Mouse (Mus musculus): ENCODE results near the gene Kcnk4. TPM values are rescaled to one million over a fixed set of nuclear protein-coding genes. Genes with fewer than 3 reads are reported as not detected.
A peak's percentile ranks its signal among the peaks of the same experiment; 100 is the strongest.

Gene Kcnk4
- polyA plus RNA-seq, 1 experiment from 2014 or later = 0.13 TPM

DNA sequence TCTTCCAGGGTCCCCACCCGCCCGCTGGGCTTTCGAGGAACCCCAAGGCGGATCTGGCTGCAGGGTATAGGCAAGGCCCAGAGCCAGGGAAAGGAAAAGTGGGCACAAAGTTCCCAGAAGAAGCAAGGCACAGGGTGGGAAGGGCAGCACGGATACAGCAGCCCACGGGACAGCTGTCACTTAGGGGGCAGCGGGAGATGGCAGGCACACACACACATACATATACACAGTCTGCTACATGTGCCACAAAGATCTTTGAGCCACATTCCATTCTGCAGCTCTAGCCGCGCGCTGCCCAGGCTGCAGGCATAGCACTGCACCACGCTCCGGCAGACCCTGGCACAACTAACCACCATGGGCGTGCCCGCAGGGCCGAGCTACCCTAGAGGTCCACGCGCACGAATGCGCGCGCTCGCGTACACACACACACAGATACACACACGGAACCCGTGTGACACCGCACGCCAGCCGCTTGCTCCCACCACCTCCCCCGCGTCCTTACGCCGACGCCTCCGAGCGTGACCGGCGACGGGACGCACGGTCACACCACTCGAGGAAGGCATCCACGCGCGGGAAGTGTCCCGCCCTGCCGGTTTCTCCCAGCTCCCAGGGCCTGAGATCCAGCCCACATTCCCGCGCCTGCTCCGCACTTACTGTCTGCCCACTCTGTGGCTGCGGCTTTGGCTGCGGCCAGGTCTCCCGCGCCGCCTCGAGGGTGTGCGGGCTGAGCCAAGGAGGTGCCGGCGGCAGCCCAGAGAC is 700 bp downstream of the Kcnk4 start:
- H3K9ac ChIP-seq (ENCODE audit: low read length) = peak overlapping the region; percentile 18
- H3K4me1 ChIP-seq (ENCODE audit: control insufficient read depth, insufficient read depth, low read length) = peaks cover 10% of the 10 kb centered on the region
- no peak overlapping the region for H3K27ac ChIP-seq (ENCODE audit: low read depth, low read length)
- peaks cover 60% of the 10 kb centered on the region for H3K27me3 ChIP-seq (ENCODE audit: control insufficient read depth, insufficient read depth, low read length)
- peak overlapping the region; percentile 46 for H3K4me2 ChIP-seq (ENCODE audit: low read depth)
- ATAC-seq (ENCODE audit: insufficient read depth, low FRiP score, low TSS enrichment) = 0 out of 2 replicates have a peak, but pooled peaks have one; percentile 31
- peak overlapping the region; percentile 25 for H3K4me3 ChIP-seq (ENCODE audit: low read depth, low read length)
- H3K36me3 ChIP-seq (ENCODE audit: control insufficient read depth, insufficient read depth, low read length) = peaks cover 2% of the 10 kb centered on the region; the same call in 1 of the 2 replicates
- no peaks in the 10 kb centered on the region for H3K9me3 ChIP-seq (ENCODE audit: control insufficient read depth, low read length)
- WGBS = 5% methylated on average over 58 of the region's 58 CpGs
- DNase-seq (ENCODE audit: low spot score) = peak; percentile 30

DNA sequence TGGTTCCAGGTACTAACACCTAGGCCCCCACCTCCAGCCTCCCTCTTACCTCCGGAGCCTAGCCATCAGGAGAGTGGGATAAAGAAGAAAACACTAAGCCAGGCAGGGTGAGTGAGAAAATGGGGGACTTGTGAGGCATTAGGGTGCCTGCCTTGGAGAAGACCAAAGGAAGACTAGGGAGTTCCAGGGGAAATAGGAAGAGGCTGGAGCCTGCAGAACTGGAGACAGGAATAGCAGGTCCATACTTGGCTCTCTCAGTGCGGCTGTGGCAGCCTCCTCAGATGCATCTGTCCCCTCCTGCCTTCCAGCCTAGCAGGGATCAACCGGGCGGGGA is 1.2 kb downstream of the Kcnk4 start:
- ATAC-seq (ENCODE audit: insufficient read depth, low FRiP score, low TSS enrichment) (no peak), DNase-seq (ENCODE audit: low spot score) (no peak)
- no peaks in the 10 kb centered on the region for H3K9me3 ChIP-seq (ENCODE audit: control insufficient read depth, low read length)
- no peak overlapping the region for H3K27ac ChIP-seq (ENCODE audit: low read depth, low read length)
- no peak overlapping the region for H3K4me3 ChIP-seq (ENCODE audit: low read depth, low read length)
- H3K4me2 ChIP-seq (ENCODE audit: low read depth) = no peak overlapping the region; the same call in 1 of the 2 replicates
- no peak overlapping the region; the same call in 1 of the 2 replicates for H3K9ac ChIP-seq (ENCODE audit: low read length)
- H3K27me3 ChIP-seq (ENCODE audit: control insufficient read depth, insufficient read depth, low read length) = peaks cover 64% of the 10 kb centered on the region
- H3K4me1 ChIP-seq (ENCODE audit: control insufficient read depth, insufficient read depth, low read length) = peaks cover 10% of the 10 kb centered on the region
- 32% methylated on average over 4 of the region's 4 CpGs for WGBS
- H3K36me3 ChIP-seq (ENCODE audit: control insufficient read depth, insufficient read depth, low read length) = no peaks in the 10 kb centered on the region; the same call in 1 of the 2 replicates

DNA sequence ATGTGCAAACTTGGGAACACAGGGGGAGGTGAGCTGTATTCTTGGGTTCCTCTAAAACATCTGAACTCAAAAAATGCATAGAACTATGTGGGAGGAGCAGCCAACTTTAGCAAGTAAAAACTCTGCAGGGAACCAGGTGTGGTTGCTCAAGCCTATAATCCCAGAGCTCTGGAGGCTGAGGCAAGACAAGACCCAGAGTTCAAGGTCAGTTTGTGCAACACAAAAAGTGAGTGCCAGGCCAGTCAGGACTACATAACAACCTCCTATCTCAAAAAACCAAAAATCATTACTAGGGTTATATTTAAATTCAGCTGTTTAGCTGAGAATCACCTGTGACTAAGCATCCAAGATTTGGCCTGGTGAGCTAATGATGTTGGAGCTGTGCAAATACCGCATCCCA is 2.3 kb downstream of the Kcnk4 start:
- DNase-seq (ENCODE audit: low spot score) (no peak), ATAC-seq (ENCODE audit: insufficient read depth, low FRiP score, low TSS enrichment) (no peak)
- Histone ChIP-seq H3K4me3 (ENCODE audit: low read depth, low read length) (no peak overlapping the region), H3K27me3 (ENCODE audit: control insufficient read depth, insufficient read depth, low read length) (peaks cover 75% of the 10 kb centered on the region), H3K4me2 (ENCODE audit: low read depth) (no peak overlapping the region), H3K36me3 (ENCODE audit: control insufficient read depth, insufficient read depth, low read length) (no peaks in the 10 kb centered on the region), H3K9ac (ENCODE audit: low read length) (no peak overlapping the region), H3K4me1 (ENCODE audit: control insufficient read depth, insufficient read depth, low read length) (peaks cover 10% of the 10 kb centered on the region), H3K27ac (ENCODE audit: low read depth, low read length) (no peak overlapping the region), H3K9me3 (ENCODE audit: control insufficient read depth, low read length) (no peaks in the 10 kb centered on the region)
- WGBS = 71% methylated on average over 1 of the region's 1 CpGs

DNA sequence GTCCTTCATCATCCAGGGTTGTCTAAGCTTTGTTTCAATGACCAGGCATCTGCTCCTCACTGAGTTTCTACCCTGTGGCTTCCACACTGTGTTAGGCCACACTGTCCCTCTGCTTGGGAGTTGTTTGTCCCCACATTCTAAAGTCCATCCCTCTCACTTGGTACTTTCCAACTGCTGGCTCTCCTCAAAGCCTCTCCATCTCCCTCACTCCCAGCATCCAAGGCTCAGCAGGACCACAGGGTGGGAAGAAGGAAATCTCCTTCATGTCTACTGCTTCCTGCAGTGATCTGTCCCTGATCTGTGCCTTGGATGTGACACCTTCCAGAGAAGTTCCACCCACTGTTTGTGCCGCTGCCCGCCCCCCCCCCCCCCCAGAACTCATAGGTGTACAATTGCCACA is 3.3 kb downstream of the Kcnk4 start:
- Histone ChIP-seq H3K36me3 (ENCODE audit: control insufficient read depth, insufficient read depth, low read length) (no peaks in the 10 kb centered on the region), H3K4me2 (ENCODE audit: low read depth) (no peak overlapping the region), H3K9me3 (ENCODE audit: control insufficient read depth, low read length) (no peaks in the 10 kb centered on the region), H3K4me3 (ENCODE audit: low read depth, low read length) (no peak overlapping the region), H3K27ac (ENCODE audit: low read depth, low read length) (no peak overlapping the region), H3K4me1 (ENCODE audit: control insufficient read depth, insufficient read depth, low read length) (peaks cover 10% of the 10 kb centered on the region), H3K27me3 (ENCODE audit: control insufficient read depth, insufficient read depth, low read length) (peaks cover 81% of the 10 kb centered on the region), H3K9ac (ENCODE audit: low read length) (no peak overlapping the region)
- DNase-seq (ENCODE audit: low spot score) = no peak
- 0% methylated on average over 2 of the region's 2 CpGs for WGBS
- no peak for ATAC-seq (ENCODE audit: insufficient read depth, low FRiP score, low TSS enrichment)

DNA sequence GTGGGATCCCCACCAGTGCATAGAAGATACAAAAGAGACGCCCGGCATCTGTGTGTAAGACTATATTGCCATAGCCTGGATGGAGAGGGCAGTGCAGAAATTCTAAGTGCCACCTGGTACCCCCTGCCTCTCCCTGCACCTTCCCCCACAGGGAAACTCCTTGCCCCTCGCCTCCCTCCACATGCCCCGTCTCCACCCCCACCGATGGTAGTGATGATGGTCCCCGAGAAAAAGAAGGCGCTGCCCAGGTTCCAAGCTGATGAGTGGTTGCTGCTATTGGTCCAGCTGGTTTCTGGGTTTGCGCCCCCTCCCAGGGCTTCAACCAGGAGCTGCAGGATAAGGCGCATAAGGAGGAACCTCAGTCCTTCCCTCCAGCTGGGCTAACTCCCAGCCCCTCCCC is 6.2 kb downstream of the Kcnk4 start:
- WGBS = 11% methylated on average over 9 of the region's 9 CpGs
- H3K9me3 ChIP-seq (ENCODE audit: control insufficient read depth, low read length) = no peaks in the 10 kb centered on the region
- ATAC-seq (ENCODE audit: insufficient read depth, low FRiP score, low TSS enrichment) = no peak
- peaks cover 4% of the 10 kb centered on the region; the same call in 1 of the 2 replicates for H3K4me1 ChIP-seq (ENCODE audit: control insufficient read depth, insufficient read depth, low read length)
- no peak overlapping the region for H3K4me3 ChIP-seq (ENCODE audit: low read depth, low read length)
- H3K4me2 ChIP-seq (ENCODE audit: low read depth) = no peak overlapping the region
- DNase-seq (ENCODE audit: low spot score) = no peak
- H3K36me3 ChIP-seq (ENCODE audit: control insufficient read depth, insufficient read depth, low read length) = no peaks in the 10 kb centered on the region
- H3K27ac ChIP-seq (ENCODE audit: low read depth, low read length) = no peak overlapping the region
- no peak overlapping the region for H3K9ac ChIP-seq (ENCODE audit: low read length)
- peaks cover 79% of the 10 kb centered on the region for H3K27me3 ChIP-seq (ENCODE audit: control insufficient read depth, insufficient read depth, low read length)

DNA sequence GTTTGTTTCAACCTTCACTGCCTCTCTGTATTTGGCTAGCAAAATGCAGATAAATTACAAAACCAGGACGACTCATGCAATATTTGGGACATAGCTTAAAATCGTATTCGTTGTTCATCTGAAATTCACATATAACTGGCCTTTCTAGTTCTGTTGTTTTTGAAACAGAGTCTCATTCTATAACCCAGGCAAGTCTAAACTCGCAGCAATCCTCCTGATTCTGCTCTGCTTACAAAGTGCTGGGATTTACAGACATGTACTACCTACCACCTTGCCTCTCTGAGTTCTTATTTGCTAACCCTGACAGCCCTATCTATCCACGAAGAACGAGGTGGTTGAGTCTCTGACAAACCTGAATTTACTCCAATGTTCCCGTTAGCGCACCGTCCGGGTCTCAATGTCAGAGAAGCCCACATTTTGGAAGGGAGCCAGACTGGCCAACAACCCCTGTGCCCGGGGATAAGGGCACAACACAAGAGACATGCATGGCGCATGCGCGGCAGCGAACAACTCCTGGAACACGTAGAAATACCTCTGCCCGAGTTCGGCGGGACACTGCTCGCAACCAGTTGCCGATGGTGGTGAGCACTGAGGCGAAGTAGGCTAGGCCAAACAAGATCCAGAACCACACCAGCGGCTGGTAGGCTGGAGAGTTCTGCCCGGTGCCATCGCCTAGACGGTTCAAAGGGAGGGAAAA is 7.6 kb downstream of the Kcnk4 start:
- DNase-seq (ENCODE audit: low spot score) (peak; percentile 58), ATAC-seq (ENCODE audit: insufficient read depth, low FRiP score, low TSS enrichment) (no peak)
- H3K4me1 ChIP-seq (ENCODE audit: control insufficient read depth, insufficient read depth, low read length) = peaks cover 7% of the 10 kb centered on the region; the same call in 1 of the 2 replicates
- peak overlapping the region; percentile 27; the same call in 1 of the 2 replicates for H3K4me2 ChIP-seq (ENCODE audit: low read depth)
- peak overlapping the region; percentile 13 for H3K4me3 ChIP-seq (ENCODE audit: low read depth, low read length)
- 11% methylated on average over 26 of the region's 26 CpGs for WGBS
- no peak overlapping the region; the same call in 1 of the 2 replicates for H3K9ac ChIP-seq (ENCODE audit: low read length)
- H3K27ac ChIP-seq (ENCODE audit: low read depth, low read length) = no peak overlapping the region
- peaks cover 74% of the 10 kb centered on the region for H3K27me3 ChIP-seq (ENCODE audit: control insufficient read depth, insufficient read depth, low read length)
- H3K9me3 ChIP-seq (ENCODE audit: control insufficient read depth, low read length) = no peaks in the 10 kb centered on the region
- no peaks in the 10 kb centered on the region for H3K36me3 ChIP-seq (ENCODE audit: control insufficient read depth, insufficient read depth, low read length)

DNA sequence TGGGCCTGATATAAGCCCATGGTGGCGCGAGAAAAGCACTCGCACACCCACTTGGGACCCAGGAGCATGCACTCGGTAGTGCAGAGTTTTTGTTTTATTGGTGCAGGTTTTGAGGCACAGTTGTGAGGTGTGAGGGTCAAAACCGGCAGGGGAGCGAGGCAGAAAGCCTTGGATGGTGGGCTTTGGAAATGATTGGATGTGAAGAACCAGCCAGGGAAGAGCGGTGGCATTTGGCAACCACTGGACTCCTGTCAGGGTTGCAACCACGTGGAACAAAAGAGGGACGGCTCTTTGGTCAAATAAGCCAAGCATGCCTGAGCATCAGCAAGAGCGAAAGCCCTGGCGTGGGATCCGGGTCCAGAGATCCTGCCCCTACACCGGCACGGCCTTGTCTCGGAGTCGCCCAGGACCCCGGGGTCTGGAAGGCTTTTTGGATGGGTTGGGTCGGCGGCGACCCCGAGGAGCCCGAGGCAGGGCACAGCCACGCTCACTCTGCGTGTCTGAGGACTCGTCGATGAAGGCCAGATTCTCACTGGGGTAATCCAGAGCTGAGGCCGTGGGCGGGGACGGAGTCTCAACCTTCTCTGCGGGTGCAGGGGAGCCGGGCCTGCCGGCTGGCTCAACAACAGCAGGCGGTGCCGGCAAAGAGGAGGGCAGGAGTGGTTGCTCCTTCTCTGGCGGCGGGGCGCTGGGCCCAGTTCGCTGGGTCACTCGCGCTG is 8.5 kb downstream of the Kcnk4 start:
- Histone ChIP-seq H3K4me3 (ENCODE audit: low read depth, low read length) (peak overlapping the region; percentile 13; the same call in 1 of the 2 replicates), H3K9me3 (ENCODE audit: control insufficient read depth, low read length) (no peaks in the 10 kb centered on the region), H3K36me3 (ENCODE audit: control insufficient read depth, insufficient read depth, low read length) (no peaks in the 10 kb centered on the region), H3K27me3 (ENCODE audit: control insufficient read depth, insufficient read depth, low read length) (peaks cover 66% of the 10 kb centered on the region), H3K9ac (ENCODE audit: low read length) (no peak overlapping the region), H3K4me1 (ENCODE audit: control insufficient read depth, insufficient read depth, low read length) (peaks cover 7% of the 10 kb centered on the region), H3K27ac (ENCODE audit: low read depth, low read length) (no peak overlapping the region), H3K4me2 (ENCODE audit: low read depth) (no peak overlapping the region)
- 4% methylated on average over 40 of the region's 40 CpGs for WGBS
- no peak for ATAC-seq (ENCODE audit: insufficient read depth, low FRiP score, low TSS enrichment)
- DNase-seq (ENCODE audit: low spot score) = no peak

DNA sequence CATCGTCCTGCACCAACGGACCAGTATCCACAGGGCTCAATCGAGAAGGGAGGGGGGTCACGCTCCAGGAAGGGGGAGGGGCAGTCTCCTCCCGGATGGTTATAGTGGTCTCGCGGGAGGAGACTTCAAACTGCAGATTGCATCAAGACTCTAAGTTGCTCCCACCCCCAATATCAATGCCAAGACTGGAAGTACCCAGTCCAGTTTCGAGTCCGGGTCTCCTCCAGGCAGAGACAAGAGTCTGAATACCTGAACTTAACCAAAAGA is 9.1 kb downstream of the Kcnk4 start, which contains the start of gene Catsperz:
Gene Catsperz, minus strand, starts transcription at position 74 of the 267 bp plus-strand sequence.
- DNase-seq (ENCODE audit: low spot score) (no peak), ATAC-seq (ENCODE audit: insufficient read depth, low FRiP score, low TSS enrichment) (no peak)
- 4% methylated on average over 9 of the region's 9 CpGs for WGBS
- peak within 1 kb of the TSS; percentile 13; the same call in 1 of the 2 replicates for H3K4me3 ChIP-seq (ENCODE audit: low read depth, low read length)
- peaks cover 11% of the 10 kb centered on the region for H3K4me1 ChIP-seq (ENCODE audit: control insufficient read depth, insufficient read depth, low read length)
- H3K4me2 ChIP-seq (ENCODE audit: low read depth) = peak within 1 kb of the TSS; percentile 10; the same call in 1 of the 2 replicates
- H3K27me3 ChIP-seq (ENCODE audit: control insufficient read depth, insufficient read depth, low read length) = peaks cover 64% of the 10 kb centered on the region
- H3K27ac ChIP-seq (ENCODE audit: low read depth, low read length) = no peak within 1 kb of the TSS
- H3K36me3 ChIP-seq (ENCODE audit: control insufficient read depth, insufficient read depth, low read length) = no peaks in the 10 kb centered on the region
- no peak within 1 kb of the TSS for H3K9ac ChIP-seq (ENCODE audit: low read length)
- no peaks in the 10 kb centered on the region for H3K9me3 ChIP-seq (ENCODE audit: control insufficient read depth, low read length)

Data from neural tube, embryonic 11.5 days (tissue).